Mouse (Mus musculus): Measurements from ENCODE around the gene Sprn. TPM values are rescaled to one million over a fixed set of nuclear protein-coding genes. Genes with fewer than 3 reads are reported as not detected.
A peak's percentile ranks its signal among the peaks of the same experiment; 100 is the strongest.
"Not testable (repeated sequence)": the region's sequence is repeated elsewhere in the genome, so short reads cannot be mapped to it uniquely, and the experiment has no call there.

The Sprn gene
- total RNA-seq, 2 experiments from 2014 or later = 0.36 to 0.84 TPM

DNA sequence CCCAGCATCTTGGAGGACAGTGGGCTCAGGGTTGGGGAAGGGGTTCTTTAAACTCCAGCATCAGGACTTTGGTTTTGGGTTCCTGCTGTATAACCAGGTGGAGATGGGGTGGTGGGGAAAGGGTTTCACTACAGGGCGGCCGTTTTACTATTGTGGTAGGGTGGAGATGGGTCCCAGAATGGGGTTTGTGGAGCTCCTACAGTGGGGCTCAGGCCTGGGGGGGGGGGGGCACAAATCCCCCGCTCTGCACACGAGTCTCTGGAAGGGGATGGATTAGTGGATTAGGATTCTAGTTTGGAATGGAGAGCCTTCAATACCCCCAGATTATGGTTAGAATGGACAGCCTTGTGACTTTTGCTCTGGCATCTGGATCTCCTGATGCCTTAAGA, 854 bp downstream of the Sprn start:
- intact Hi-C loops (cut with DNase I) = no loop called here
- no peak for DNase-seq (ENCODE audit: low spot score)

DNA sequence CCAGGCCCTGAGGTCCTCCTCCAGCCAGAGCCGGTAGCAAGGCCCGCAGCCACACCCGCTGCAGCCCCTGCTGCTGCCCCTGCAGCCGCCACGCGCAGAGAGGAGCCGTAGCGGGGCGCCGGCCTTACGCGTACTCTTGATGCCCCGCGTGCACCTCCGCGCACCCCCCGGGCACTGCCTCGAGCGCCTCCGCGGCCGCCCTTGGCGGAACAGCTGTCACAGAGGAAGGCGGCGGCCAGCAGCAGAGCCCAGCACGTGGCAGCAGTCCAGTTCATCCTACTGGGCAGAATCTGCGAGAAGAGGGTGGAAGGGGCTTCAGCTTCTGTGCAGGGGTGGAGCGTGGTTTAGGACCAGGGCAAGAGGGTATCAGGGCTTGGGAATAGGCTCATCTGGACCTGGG, 1.3 kb downstream of the Sprn start:
- intact Hi-C loops (cut with DNase I) = no loop called here
- DNase-seq (ENCODE audit: low spot score) = no peak

DNA sequence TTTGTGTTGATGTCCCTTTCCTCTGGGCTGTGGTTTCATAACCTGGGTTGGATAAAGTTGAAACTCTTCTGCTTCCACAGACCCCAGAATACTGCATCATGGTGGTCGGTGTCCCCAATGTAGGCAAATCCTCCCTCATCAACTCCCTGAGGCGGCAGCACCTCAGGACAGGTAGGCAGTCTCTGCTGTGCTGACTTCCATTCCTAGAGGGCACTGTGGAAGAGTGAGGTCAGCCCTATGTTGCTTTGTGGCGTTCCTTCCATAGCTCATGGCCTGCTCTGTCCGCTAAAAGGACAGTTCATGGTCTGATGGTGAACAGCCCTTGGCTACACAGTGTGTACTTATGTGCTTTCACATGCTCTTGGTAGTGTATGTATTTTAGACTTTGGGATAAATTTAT, 10.1 kb downstream of the Sprn start:
- no peak for DNase-seq (ENCODE audit: low spot score)
- intact Hi-C loops (cut with DNase I) = no loop called here

DNA sequence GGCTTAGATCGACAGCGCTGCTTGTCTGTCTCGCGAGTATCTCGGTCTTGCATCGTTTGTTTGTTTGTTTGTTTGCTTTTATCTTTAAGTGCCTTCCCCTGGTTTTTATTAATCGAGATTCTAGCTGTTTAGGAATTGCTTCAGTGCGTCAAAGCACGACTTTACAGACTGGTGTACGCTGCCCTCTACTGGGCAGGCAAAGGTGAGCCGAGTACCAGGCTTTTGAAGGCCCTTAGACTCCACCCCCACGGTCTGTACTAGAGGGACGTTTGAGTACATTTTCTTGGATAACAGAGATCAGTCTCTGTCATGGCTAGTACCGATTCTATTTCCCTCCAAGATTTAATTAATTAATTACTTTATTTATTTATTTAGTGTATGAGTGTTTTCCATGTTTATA, 13.3 kb downstream of the Sprn start:
- intact Hi-C loops (cut with DNase I) = loop anchor here (1.0 to 2.0 kb wide), 3 partner anchors 25 to 173 kb away; partner anchors contain the start of gene Echs1
- DNase-seq (ENCODE audit: low spot score) = peak; percentile 27

DNA sequence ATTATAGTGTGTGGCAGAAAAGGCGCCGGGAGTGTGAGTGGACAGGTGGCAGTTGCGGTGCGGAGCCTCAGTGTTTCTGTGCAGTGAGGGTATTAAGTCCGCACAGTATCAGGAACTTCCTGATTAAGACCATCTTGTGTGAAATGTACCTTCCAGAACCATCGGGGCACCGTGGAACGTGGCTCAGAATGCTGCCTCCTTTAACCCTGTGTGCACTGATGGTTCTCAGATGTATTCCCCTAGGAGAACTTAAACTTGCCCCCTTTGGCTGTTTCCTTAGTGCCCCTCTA, 16.7 kb downstream of the Sprn start:
- DNase-seq (ENCODE audit: low spot score) = no peak
- intact Hi-C loops (cut with DNase I) = loop anchor here (5.0 kb wide), 1 partner anchor 101 kb away; the partner anchor contains the start of genes Tubgcp2 and Zfp511

DNA sequence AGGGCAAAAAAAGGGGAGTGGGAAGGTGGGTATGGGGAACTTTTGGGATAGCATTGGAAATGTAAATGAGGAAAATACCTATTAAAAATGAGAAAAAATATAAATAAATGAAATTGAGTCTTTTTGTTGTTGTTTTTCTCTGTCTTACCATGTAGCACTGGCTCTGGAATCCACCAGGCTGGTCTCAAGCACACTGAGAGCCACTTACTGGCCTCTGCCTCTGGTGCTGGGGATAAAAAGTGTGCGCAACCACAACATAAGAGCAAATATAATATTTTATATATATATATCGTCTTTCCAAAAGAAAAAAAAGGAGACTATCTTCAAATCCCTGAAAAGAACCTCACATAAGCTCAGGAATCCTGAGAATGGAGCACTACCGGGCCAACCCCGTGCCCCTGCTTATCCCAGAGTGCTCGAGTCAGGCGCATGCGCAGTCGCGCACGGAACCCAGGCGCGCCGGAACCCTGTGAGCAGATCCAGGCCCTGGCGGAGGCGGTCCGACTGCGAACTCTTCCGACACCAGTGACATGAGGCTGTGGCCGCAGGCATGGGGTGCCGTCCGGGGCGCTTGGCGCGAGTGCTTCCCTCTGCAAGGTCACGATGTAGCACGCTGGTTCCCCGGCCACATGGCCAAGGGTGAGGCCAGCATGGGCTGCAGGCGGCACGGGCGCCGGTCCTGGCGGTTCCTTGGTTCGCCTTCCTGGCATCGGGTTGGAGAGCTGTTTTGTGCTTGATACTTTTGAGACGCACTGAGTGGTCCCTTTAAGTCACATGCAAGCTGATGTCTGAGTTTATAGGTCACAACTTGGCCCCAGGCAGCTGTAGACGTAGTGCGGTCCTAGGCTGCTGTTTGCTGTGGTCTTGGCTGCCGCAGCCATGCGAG, 17.3 kb downstream of the Sprn start, which contains the start of gene Mtg1:
Gene Mtg1, plus strand, starts transcription at position 430 of the 886 bp plus-strand sequence.
- intact Hi-C loops (cut with DNase I) = loop anchor here (5.0 kb wide), 1 partner anchor 100 kb away; the partner anchor contains the start of genes Tubgcp2 and Zfp511
- DNase-seq (ENCODE audit: low spot score) = peak; percentile 92

DNA sequence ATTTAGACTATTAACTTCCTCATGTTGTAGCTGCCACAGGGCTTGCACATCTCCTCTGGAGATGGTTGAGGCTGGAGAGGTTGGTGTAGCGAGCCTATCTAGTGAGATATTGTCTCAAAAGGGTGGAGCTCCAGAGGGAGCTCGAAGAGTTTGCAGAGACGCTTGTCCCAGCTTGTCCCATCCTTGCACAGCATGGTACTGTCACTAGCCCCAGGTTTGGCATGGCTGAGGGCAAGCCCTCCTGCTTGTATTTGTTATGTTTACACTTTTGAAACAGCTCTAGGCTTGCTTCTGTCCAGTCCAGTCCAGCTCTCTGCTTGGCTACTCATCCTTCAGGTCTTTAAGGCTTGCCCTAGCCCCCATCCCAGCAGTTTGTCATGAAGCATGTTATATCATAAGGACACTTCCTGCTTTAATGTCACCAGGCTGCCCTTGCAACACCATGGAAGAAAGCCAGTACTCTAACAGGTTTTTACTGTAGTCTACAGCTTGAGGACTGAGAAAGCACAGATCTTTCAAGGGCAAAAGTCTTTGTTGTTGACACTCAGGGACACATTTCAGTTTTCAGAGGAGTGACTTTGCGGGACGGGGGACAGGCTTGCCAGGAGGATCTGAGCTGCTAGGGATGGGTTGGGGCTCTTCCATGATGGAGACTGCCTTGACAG, 19.4 kb downstream of the Sprn start:
- DNase-seq (ENCODE audit: low spot score) = no peak
- intact Hi-C loops (cut with DNase I) = loop anchor here (5.0 kb wide), 1 partner anchor 98 kb away; the partner anchor contains the start of genes Tubgcp2 and Zfp511

DNA sequence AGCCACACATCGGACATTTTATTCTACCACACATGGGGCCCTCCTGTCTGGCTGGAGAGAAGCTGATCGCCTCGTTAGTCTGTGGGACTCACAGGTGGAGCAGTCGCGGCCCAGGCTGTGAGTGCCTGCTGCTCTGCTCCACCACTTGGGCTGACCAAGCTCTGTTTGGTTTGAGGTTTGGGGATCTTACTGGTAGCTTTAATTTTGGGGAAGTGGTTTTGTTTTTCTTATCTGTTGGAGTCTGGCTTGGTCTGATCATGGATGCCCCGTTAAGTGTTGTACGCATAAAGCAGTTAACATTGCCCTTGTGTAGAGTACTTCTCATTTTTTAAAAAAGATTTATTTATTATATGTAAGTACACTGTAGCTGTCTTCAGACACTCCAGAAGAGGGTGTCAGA, 20.6 kb downstream of the Sprn start:
- DNase-seq (ENCODE audit: low spot score); intact Hi-C loops (cut with DNase I): not testable (repeated sequence)

DNA sequence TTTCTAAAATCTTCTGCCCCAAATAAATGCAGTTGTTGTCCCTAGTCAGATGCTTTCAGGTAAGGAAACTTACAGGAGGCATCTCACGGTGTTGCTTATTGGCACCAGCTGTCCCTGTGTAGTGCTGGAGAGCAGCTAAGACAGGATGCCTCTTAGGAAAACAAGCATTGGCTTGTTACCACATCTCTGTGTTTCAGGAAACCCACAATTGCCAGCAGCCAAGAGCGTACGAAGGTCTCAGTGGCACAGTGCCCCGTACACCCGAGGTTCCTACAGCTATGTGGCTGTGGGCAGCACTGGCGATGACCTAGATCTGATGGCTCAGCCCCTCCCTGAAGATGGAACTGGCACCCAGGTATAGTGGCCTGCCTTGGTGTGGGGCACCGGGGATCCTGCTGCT, 22.5 kb downstream of the Sprn start:
- DNase-seq (ENCODE audit: low spot score); intact Hi-C loops (cut with DNase I): not testable (repeated sequence)

DNA sequence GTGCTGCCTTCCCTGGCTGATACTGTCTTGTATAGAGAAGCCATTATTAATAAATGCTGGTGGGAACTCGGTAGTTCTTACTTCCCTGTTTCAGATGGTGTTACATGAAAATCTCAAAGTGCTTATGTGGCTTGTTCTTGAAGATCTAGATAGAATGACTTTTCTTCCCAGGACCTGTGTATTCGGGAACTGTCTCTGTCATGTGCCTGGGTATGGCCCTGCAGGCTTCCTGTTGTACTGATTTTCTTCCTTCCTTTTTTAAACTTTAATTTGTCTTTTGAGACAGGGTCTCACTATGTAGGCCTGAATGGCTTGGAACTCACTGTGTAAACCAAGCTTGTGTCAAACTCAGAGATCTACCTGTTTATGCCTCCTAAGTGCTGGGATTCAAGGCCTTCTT, 26.8 kb downstream of the Sprn start:
- intact Hi-C loops (cut with DNase I) = no loop called here
- no peak for DNase-seq (ENCODE audit: low spot score)

DNA sequence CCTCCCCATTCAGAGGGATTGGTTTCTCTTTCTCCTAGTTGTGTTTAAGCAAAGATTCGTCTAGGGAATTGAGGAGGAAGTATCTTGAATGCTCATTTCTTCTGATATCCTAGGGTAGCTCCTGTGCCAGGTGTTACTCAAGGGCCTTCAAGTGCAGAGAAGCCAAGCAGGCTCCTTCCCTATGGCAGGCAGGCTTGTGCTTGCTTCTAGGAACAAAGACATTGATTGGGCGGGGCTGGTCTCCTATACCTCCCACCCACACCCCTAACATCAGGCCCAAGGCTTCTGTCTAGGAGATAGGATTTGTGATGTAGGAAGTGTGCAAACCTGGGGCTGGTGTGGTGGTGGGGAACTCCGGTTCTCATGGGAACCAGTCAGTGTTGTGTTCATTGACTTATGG, 27.7 kb downstream of the Sprn start:
- intact Hi-C loops (cut with DNase I) = no loop called here
- no peak for DNase-seq (ENCODE audit: low spot score)

DNA sequence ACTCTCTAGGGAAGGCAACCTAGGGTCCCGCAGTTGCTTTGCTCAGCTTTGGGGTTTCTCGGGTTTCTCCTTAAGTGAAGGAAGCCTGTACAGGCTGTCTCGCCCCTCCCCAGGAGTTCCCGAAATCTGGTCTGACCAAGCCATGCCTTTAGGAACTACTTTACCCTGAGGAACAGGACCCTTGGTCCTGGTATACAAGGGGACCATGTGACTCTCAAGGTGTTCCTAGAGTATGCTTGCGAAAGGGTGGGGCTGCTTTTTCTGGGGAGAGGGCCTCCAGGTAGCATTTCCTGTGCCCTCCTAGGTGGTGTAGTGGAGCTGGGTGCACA, 28.7 kb downstream of the Sprn start:
- no peak for DNase-seq (ENCODE audit: low spot score)
- intact Hi-C loops (cut with DNase I) = no loop called here

DNA sequence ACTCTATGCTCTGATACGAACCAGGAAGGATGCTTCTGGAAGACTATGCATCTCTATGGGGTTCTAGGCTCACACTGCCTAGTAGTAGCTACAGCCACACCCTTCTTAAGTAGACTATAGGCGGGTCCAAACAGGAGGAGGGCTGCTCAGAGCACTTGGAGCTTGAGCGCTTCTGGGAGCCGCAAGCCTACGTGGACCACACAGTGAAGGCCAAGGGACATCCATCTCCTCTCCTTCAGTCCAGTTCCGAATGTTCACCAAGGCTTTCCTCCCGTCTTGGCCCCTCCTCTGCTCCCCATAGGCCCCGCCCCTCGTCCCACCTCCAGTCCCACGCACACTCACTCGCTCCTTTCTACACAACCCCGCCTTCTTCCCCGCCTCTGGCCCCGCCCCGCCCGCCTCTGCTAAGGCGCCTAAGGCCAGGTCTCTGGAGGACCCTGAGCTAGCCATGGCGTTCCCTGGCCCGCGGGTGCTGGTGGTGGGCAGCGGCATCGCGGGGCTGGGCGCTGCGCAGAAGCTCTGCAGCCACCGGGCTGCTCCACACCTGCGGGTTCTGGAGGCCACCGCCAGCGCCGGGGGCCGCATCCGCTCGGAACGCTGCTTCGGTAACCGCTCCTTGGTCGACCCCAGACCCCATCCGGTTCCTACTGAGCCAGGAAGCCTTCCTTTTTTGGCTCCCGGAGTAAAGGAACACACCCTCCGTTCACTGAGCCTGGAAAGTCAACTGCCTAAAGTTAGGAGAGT, 29.2 kb downstream of the Sprn start:
- intact Hi-C loops (cut with DNase I) = no loop called here

DNA sequence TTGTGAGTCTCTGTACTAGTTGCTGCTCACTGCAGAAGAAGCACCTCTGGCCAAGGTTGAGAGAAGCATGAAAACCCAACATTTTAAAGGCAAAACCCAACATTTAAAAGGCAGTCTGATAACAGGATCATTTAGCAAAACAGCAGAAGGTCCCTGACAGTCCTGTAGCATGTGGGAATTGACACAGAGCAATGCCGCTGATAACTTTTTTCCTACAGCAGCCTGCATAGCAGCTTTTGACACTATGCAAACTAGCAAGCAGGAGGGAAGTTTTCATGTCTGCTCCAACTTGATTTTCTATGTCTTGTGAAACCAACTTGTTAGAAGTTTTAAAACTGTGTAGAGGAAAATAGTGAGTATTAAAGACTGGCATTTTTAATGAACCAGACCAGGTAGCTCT, 30.3 kb downstream of the Sprn start:
- no peak for DNase-seq (ENCODE audit: low spot score)
- intact Hi-C loops (cut with DNase I) = no loop called here

More for the DNA sequence above, 29.2 kb downstream of the Sprn start:
- peak; percentile 90 for DNase-seq (ENCODE audit: low spot score)

DNA sequence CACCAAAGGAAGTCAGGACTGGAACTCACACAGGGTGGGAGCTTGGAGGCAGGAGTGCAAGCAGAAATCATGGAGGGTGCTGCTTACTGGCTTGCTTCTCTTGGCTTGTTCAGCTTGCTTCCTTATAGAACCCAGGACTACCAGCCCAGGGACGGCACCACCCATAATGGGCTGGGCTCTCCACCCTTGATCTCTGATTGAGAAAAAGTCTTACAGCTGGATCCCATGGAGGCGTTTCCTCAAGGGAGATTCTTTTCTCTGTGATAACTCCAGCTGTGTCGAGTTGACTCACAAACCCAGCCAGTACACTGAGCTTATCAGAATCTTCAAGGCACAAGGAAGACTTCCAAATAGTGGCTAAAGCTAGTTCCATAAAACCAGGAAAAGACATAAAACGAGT, 31.9 kb downstream of the Sprn start:
- intact Hi-C loops (cut with DNase I) = no loop called here
- no peak for DNase-seq (ENCODE audit: low spot score)

DNA sequence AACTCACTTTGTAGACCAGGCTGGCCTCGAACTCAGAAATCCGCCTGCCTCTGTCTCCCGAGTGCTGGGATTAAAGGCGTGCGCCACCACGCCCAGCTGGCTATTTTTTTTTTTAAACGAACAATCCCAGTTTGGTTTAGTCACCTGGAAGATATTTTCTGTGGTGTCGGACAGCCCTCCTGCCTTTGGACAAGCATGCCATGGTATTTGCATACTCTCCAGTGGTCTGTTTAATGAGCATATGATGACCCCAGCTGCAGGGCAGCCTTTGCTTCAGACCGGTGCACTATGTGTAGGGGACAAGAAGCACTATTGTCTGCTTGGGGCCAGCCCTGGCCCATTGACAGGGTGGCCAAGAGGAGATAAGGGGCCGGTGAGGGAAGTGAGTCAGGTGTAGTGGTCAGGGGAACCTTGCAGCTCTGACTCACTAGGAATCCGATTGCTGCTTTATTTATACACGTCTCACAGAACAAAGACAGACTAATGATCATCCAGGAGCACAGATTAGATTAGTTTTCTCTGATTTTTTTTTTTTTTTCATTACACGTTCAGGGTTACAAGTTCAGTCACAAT, 33.3 kb downstream of the Sprn start:
- no peak for DNase-seq (ENCODE audit: low spot score)
- intact Hi-C loops (cut with DNase I) = no loop called here

DNA sequence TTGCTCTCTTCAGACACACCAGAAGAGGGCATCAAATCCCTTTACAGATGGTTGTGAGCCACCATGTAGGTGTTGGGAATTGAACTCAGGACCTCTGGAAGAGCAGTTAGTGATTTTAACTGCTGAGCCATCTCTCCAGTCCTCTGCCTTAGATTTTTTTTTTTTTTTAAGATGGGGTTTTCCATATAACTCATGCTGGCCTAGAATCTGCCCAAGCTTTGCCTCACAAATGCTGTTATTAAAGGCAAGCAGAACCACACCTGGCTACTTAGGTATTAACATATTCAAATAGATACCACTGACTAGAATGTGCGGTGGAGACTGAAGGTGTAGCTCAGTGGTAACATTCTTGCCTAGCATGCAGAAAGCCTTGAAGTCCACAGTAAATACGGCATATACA, 34.2 kb downstream of the Sprn start:
- intact Hi-C loops (cut with DNase I) = no loop called here
- DNase-seq (ENCODE audit: low spot score) = no peak

DNA sequence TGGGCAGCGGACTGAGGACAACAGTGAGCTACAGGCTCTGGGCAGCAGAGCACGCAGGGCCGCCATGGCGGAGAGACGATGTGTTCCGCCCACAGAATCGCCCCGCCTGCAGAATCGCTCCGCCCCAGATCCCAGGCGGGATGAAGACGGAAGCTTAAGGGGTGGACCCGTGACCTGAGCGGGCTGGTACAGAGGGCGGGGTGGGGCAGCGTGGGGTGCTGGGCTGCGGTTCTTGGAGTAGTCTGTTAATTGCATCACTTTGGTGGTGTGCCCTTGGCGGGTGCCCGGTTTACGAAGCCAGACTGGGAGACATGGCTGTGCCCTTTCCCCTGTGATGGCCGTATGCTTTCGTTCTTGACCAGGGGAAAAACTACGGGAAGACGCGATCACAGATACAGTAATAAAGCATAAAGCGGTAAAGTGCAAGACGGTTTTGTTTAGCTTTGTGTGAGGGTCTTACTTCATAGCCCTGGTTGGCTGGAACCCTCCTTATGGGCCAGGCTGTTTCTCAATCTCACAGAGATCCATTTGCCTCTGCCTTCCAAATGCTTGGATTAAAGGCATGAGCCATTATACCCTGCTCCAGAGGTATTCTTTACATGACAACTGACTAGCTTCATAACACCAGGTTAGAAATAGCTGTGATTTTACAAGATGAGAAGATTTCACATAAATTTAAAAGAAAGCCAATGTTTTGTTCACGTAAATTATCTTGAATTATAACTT, 38.2 kb downstream of the Sprn start, which contains the start of gene Echs1:
Gene Echs1, minus strand, starts transcription at position 148 of the 726 bp plus-strand sequence.
- intact Hi-C loops (cut with DNase I) = loop anchor here (2.0 to 10.0 kb wide), 2 partner anchors 24 to 82 kb away; partner anchors contain the start of genes Tubgcp2 and Zfp511
- DNase-seq (ENCODE audit: low spot score) = peak; percentile 89

DNA sequence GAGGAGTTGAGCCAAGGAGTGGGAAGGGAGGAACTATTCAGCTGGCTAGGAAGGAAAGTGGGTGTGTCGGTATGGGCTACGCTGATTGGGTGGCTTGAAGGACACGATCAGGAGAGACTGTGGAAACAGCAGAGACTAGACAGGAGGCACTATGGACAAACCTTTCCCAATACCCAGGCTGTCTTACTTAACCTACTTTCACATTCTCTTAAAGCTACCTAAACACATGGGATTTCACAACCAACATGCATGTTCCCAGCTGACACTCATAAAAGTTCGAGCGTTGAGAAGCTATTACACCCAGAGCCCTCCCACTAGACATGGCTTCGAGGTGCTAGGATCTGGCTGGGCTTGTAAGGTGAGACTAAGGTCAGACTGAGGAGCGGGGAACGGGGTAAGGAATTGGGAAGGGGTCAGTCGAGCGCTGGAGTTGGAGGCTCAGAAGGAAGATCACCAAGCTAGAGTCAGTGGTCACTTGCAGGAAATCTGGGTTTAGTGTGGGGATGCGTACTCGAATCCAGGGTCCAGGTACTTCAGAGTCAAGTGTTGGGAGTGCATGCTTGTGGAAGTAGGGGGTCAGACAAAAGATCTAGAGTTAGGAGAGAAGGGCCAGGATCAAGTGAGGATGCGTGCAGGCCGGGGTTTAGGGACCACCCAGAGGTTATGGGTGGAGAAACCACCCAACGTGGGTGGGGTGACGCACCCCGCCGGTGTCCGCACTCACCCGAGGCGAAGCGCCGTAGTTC, 38.9 kb downstream of the Sprn start, which contains the start of gene Paox:
Gene Paox, plus strand, starts transcription at position 217 of the 746 bp plus-strand sequence.
- peak; percentile 48 for DNase-seq (ENCODE audit: low spot score)
- intact Hi-C loops (cut with DNase I) = loop anchor here (2.0 to 10.0 kb wide), 2 partner anchors 25 to 81 kb away; partner anchors contain the start of genes Tubgcp2 and Zfp511

Data from heart, postnatal 25 days (tissue).